Mouse (Mus musculus): ENCODE data around the gene Tsc22d1.

The Tsc22d1 gene

DNA sequence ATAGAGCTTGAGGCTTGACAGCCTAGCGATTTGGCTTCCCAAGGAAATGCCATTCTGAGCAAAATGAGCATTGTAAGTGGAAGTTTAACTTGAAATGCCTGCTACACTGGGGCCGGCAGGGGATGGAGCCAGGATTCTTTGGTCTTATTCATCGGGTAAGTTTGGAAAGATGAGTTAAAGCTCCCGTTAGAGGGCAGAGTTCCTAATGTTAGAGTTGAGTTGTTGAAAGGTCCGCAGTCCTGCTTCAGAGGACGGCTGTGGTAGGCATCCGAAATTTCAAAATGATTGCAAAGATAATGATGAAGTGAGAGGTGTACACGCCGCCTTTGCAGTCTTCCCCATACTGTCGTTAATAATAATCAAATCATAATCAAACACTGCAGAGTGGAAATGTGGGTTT is 27.4 kb downstream of the Tsc22d1 start:
- no peak for DNase-seq (ENCODE audit: low spot score in 2 of 2)

DNA sequence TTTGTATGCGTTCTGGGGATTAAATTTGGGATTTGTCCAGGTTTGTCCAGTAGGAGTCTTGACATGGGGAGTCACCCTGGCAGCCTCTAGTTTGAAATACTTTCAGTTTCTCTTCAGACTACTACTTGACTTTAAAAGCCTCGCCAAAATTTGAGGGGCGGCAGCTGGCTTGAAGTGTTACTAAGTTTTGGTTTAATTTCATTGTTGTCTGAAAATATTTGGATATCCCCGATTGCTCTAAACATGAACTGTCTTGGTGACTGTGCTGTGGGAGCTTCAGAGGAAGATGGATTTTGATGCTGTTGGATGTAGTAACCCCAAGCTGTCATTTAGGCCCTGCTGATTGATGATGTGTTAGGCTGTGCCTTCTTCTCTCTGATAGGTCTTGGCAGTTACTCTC is 34.2 kb downstream of the Tsc22d1 start:
- DNase-seq (ENCODE audit: low spot score in 2 of 2): no peak

DNA sequence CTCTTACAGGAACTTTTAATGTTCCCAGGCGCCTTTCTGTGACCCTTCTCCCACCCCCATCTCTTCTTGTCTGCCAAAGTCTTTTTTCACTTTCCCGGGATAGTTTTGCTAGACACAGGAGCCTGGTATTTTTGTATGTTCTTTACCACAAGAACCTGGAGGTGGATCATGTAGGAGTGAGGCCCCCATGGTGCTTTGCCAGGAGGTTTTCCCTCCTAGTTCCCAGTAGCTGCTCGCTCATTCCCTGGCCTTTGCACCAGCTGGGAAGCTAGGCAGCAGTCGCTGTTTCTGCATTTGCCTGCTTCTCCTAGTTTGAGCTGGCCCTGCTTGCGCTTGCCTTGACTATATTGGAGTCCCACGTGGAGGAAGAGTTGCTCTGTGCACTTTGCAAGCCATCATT is 36.2 kb downstream of the Tsc22d1 start:
- DNase-seq (ENCODE audit: low spot score in 2 of 2): no peak

DNA sequence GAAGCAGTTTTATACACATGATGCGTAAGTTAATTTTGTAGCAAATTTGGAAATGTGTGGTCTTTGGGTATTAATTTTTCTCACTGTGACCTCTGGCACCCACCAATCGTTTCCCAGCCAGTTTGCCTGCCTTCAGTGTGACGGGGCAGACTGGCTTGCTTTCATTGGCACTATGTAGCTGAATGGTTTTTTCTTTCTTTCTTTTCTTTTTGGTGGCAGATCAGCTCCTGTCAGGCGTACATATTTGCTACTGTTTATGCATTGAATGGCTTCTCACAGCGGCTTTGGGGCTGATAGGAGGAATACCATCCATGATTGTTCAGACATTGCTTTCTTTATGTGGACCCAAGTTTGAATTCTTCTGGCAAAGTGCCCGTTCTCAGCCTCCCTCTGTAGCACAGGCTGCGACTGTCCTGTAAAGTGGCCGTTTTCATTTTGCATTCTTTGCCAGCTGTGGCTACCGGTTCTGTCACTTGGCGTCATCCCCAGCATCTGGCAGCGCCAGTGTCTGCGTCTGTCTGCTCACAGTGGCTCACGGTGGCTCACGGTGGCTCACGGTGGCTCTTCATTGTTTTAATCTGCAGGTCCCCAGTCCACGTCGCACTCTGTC is 38.1 kb downstream of the Tsc22d1 start:
- no peak for DNase-seq (ENCODE audit: low spot score in 2 of 2)

DNA sequence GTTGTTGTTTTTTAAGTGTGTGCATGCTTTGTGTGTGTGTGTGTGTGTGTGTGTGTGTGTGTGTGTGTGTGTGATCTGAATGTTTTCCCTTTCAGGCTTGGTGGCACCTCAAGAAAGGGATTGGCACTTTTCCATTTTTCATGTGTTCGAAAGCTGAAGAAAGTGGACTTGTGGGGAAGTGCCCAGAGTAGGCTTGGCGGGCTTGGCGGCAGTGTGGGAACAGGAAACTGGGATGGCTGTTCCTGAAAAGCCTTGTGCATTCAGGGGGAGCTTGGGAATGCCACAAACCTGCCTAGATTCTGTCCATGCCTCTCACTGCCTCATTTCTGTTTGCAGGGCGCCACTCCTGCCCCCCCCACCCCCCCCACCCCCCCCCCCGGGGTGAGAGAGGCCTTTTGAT is 39.9 kb downstream of the Tsc22d1 start:
- no peak for DNase-seq (ENCODE audit: low spot score in 2 of 2)

DNA sequence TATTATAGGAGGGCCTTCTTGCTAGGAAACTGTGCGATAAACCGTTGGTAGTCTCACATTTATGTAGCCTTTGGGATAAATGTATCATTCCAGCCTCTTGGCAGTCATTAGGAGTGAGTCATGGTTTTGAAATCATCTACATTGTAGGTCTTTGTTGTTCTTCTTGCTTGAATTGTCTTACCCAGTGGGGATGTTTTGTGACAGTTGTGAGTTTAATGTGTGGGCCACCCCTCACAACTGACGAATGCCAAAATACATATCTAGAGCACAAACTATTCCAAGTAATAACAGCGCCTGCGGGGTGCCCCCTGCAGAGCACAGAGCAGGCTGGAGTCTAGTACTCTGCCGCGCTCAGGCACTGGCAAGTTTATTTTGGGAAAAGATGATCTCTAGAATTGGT is 40.4 kb downstream of the Tsc22d1 start:
- no peak for DNase-seq (ENCODE audit: low spot score in 2 of 2)

DNA sequence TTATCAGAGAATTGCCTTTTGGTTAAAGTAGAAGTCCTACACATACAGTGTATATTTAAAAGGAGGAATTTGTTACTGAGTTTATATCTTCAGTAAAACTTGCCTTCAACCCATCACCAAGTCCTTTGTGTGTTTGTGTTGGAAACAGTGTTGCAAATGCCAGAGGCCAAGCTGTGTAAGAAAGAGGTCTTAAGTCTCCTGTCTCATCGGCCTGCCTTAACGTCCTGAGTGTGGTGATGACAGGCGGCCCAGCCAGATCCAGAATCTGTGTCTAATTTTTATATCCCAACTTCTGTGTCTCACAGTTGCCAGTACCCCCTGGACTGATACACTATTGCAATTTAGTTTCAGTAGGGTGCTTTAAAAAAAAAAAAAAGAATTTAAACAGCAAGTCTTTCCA is 42.9 kb downstream of the Tsc22d1 start:
- no peak for DNase-seq (ENCODE audit: low spot score in 2 of 2)

DNA sequence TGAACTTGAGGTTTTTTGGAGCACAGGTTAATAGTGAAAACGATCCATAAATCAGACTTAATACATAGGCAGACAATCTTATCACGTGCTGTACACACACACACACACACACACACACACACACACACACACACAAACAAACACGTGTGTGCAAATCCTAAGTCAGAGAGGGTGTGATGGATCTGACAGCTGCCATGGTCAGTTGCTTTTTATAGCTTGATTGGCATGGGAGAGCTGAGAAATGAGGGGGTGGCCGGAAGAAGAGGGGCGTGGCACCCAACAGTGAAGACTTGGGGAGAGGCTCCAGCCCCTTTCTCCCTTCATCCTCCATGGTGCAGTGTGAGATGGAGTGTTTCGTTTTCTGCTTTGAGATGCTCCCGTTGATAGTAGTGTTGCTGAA is 45.4 kb downstream of the Tsc22d1 start:
- no peak for DNase-seq (ENCODE audit: low spot score in 2 of 2)

DNA sequence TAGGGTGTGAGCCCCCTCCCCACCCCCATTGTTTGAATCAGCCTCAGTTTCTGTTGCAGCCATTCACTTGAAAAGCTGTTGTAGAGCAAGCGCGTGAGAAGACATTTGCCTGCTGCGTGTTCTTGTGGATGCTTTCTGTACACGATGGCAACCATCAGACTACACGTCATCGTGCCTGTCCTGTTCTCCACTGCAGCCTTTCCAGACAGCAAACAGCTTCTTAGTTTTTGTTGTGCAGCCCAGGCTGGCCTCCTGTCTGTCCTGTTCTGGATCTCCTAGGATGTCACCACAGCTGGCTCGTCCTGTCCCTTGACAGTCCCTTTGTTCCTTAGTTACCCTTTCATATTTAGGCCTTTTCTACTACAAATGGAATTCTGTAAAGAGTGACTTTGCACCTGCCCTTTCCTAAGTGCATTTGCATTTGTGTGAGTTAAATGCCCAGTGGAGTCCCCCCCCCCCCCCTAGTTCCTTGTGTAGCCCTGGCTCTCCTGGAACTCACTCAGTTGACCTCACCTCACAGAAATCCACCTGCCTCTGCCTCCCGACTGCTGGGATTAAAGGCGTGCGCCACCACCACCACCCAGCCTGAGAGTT is 46.5 kb downstream of the Tsc22d1 start:
- DNase-seq (ENCODE audit: low spot score in 2 of 2): no peak

DNA sequence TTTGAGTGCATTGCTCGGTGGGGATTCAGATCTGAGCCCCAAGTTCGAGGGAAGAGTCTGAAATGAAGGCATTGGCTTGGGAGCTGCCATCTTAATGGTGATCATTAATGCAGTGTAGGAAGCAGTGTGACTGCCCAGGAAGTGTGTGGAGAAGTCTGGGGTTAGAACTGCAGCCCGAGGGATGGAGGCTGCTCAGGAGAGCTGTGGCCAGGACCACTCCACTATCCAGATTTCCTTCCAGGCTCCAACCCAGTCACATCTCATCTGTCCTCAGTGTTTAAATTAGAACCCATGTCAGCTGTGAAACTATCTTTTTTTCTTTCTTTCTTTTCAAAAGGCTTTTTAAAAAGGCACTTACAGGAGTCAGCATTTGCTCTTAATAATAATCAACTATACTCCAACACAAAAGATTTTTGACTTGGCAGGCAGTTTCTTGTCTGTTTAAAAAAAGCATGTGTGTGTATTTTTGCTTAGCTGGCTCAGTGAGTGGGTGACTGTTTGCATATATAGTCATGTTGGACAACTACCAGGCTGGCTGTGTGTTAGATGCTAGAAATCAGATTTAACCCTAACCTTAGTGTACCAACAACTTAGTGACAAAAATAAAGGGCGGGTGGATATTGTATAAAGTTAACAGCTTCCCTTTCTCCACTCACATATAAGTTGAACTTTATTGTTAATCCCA is 48.8 kb downstream of the Tsc22d1 start:
- DNase-seq (ENCODE audit: low spot score in 2 of 2): no peak

DNA sequence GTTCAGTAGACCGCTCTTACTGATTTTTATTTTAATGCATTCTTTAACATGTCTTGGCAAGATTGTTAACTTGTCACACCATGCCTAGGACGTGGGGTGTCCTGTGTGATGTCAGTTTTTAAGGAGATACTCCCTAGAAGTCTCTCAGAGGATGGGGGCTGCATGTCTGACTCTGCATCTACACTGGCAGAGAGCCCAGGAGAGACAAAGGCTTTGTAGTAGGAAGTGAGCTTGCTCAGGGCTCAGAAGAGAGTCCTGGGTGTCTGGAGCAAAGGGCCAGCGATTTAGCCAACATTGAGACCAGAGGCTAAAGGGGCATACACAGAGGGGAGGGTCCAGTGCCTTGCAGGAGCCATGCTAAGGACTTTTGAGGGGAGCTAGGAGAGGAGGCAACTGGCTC is 50.2 kb downstream of the Tsc22d1 start:
- DNase-seq (ENCODE audit: low spot score in 2 of 2): no peak

DNA sequence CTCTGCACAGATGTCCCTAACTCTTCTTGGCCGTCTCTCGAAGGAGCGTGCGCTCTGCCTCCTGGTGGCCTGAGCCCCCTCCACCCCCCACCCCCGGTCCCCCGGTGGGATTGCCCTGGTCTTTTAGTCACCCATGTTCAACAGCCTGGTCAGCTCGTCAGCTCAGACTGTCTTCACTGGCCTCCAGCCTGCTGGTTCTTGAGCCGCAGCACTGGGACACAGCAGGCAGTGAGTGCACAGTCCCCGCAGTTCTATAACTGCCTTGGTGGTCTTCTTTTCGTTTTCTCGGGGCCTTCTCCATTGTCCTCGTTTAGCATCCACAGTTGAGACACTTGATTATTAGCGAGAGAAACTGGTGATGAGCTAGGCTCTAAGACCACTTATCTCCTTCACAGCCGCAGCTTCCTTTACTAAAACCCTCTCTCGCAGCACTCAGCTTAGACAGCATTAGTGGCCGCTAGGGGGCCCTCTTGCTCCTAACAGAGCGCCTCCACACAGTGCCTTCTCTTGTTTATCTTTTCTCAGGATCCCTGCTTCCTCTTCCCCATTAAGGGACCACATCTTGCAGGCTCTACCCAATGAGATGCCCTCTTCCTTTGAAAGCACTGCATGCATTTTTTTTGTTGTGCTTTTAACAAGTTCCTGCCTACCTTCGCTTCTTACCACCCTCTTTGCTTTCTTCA is 52.0 kb downstream of the Tsc22d1 start:
- DNase-seq (ENCODE audit: low spot score in 2 of 2): peak; percentile 29 to 69

DNA sequence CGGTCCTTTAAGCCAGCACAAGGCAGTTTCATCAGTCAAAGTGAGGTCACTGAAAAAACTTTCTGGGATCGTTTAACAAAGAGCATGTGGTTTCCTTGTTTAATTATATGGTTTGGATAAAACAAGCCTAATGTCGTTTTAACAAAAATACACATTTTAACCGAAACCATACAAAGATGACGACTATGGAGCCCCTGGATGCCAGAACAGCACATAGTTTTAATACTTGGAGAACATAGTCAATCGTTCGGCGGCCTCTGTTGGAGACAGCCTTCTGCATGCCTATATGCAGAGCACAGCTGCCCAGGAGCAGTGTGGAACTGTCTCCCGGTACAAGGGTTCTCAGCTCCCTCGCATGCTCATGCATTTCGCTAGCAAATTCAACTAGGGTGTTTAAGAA is 53.2 kb downstream of the Tsc22d1 start:
- DNase-seq (ENCODE audit: low spot score in 2 of 2): no peak

DNA sequence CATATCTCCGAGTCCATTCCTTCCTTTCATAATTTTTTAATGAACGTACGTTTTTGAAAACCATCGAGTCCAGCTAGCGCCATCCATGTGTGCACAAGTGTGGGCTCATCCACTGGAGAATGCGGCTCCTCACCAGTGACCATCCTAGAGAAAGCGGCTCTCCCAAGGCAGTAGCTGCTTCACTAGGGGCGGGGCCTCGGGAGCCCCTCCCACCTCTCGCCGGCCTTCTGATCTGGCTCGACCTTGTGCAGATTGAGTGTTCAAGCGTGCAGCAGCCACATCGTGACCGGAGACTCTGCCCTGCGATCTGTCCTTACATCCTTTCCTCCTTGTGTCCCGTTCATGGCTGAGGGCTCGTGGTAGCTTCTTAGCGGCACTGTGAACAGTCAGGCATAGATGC is 56.5 kb downstream of the Tsc22d1 start:
- DNase-seq (ENCODE audit: low spot score in 2 of 2): no peak

DNA sequence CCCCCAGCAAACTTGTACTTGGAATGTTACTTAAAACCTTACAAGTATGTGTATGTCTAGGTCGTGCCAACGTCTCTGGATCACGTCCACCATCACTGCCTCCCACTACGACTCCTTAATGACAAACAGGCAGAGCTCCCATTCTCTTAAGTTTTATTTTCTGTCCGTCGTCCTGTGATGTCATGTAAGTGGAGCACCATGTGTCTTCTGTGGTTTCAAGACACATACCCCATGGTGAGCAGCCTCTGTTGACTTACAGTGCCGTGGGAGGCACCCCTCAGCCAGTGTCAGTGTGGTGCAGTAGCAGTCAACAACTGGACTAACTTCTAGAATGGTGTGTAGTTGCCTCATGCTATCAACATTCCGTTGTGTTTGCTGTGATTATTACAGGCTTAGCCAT is 57.7 kb downstream of the Tsc22d1 start:
- DNase-seq (ENCODE audit: low spot score in 2 of 2): no peak

DNA sequence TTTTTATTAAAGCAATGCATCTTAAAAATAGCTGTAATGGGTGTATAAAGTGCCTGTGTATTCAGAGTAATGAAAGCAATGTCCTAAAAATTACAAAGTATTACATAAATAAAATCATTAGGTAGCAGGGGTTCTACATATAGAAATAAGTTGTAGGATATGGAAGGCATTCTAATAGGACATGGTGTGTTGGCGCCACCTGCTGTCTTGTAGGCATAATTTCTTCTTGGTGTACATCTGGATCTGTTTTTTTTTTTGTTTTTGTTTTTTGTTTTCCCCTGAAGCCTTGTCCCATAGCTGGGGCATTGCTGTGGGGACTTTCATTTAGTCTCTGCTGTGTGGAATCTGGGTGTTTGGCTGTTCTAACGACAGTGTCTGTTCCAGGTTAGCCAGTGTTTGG is 58.6 kb downstream of the Tsc22d1 start:
- no peak for DNase-seq (ENCODE audit: low spot score in 2 of 2)

DNA sequence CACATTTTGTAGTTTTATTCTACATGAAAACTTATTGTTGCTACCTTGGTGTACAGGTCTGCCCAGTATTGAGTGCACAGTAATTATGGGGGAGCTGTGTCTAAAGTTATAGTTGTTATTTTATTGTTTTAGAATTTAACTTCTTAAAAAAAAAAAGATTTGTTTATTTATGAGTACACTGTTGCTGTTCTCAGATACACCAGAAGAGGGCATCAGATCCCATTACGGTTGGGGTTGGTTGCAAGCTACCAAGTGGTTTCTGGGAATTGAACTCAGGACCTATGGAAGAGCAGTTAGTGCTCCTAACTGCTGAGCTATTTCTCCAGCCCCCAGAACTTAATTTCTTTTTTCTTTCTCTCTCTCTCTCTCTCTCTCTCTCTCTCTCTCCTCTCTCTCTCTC is 59.4 kb downstream of the Tsc22d1 start:
- no peak for DNase-seq (ENCODE audit: low spot score in 2 of 2)

DNA sequence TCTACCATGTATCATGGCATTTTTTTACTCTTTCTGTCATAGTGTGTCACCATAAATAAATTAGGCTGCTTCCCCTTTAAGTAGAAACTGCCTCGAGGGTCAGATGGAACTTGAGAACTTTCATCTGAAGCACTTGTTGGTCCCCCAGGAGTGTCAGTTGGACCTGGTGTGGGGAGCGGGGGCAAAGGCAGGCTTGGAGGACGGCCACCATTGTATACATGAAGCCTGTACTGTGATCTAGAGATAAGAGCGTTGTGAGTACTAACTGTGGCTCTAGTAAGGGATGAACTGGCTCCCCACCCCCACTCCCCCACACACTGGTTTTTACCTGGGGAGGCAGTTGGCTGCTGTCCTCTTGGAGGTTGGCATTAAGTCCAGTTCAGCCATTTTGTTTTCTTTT is 62.0 kb downstream of the Tsc22d1 start:
- DNase-seq (ENCODE audit: low spot score in 2 of 2): no peak

DNA sequence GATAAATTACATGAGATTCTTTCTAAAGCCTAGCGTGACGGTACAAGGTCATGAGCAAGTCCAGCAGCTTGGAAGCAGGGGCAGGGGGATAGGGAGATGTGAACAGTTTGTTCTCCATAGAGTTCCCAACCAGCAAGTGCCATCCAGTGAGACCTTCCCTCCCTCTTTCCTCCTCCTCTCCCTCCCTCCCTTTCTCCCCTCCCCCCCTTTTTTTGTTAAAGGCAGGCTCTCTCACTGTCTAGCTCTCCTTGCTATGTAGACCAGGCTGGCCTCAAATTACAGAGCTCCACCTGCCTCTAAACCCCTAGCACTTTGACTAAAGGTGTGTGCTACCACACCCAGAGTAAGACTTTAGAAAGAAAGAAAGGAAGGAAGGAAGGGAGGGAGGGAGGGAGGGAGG is 63.3 kb downstream of the Tsc22d1 start:
- no peak for DNase-seq (ENCODE audit: low spot score in 2 of 2)

DNA sequence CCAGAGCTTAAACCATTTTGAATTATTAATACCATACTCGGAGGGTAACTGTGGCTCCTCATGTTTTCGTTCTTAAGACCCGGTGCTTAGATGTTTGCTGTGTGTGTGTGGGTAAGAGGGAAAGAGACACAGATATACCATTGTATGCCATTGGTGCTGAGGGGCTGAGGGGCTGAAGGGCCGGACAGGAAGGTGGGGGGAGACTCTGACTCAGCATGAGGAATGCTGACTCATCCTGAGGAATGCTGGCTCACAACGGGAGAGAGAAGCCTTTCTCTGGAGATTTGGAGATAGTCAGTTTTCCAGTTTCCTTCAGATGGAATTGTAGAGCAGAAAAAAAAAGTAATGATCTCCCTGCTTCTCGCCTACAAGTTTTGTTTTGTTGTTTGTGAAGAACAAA is 63.9 kb downstream of the Tsc22d1 start:
- no peak for DNase-seq (ENCODE audit: low spot score in 2 of 2)

DNA sequence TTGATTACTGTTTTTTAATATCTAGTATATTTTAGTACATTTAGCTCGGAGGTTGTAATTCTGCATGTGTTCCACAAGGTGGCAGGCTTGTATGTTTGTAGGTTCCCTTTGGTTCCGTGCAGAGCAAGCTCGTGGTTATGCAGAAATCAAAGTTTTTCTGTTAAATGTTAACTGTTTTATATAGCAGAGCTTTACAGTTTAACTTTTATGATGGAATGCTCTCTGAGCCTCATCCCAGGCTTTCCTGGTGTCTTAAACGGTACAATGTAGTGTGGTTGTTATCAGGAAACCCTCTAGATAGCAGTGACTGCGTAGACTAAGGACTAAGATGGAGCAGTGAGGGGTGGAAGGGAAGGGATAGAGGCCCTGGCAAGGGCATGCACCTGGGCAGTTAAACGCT is 65.1 kb downstream of the Tsc22d1 start:
- DNase-seq (ENCODE audit: low spot score in 2 of 2): no peak

DNA sequence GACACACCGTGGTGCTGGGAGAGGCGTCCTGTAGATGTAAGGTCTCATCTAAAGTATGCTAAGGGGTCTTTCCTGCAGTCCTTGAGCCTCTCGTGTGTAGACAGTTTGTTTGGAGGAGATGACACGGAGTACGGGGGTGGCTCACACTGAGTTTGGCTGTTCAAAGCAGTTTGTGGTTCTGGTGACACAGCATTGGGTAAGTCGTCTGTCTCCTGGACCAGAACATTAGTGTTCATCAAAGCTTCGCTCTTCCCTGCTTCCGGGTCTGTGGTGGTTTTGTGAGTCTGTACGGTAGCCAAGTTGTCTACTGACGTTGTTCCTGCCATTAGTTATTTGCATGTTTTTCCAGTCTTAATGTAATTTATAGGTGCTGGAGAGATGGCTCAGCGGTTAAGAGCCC is 65.7 kb downstream of the Tsc22d1 start:
- no peak for DNase-seq (ENCODE audit: low spot score in 2 of 2)

DNA sequence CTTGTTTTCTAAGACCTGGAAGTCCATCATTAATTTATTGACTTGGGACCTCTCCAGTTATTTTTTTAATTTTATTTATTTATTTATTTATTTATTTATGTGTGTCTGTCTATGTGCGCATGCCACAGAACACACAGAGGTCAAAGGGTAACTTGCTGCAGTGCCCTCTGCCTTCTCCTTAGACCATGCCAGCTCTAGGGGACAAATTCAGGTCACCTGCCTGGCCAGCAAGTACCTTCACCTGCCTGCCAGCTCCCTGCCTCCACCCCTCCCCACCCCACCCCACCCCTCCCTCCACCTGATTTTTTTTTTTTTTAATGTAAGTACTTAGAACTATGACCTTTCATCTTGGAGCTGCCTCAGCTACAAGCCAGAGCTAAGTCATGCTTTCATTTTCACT is 68.9 kb downstream of the Tsc22d1 start:
- DNase-seq (ENCODE audit: low spot score in 2 of 2): no peak

Data from frontal cortex, postnatal 14 days (tissue).